Mouse (Mus musculus): Measurements from ENCODE around the gene Cldn34c2.
"Not testable (repeated sequence)": the region's sequence is repeated elsewhere in the genome, so short reads cannot be mapped to it uniquely, and the experiment has no call there.

Cldn34c2 gene

DNA sequence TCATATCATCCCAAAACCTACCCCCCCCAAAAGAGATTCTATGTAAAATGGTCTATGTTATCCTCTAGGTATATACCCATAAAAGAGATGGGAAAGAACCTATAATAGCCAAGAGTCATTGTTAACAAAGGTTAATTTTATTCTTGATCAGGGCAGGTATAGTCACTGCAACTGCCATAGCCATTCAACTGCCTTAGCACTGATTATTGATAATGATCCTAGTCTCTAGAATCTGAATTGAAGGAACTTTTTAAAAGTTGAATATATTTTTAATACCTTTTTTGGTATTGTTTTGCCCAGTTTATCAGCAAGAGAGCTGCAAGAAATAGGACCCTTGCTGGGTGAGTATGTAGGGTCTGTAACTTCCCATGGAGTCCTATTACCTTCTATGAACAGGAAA, at the start of gene Cldn34c2:
Gene Cldn34c2, plus strand, starts transcription at position 301 of the 400 bp plus-strand sequence.
- DNase-seq (ENCODE audit: low read depth, low spot score), result not testable (repeated sequence)

DNA sequence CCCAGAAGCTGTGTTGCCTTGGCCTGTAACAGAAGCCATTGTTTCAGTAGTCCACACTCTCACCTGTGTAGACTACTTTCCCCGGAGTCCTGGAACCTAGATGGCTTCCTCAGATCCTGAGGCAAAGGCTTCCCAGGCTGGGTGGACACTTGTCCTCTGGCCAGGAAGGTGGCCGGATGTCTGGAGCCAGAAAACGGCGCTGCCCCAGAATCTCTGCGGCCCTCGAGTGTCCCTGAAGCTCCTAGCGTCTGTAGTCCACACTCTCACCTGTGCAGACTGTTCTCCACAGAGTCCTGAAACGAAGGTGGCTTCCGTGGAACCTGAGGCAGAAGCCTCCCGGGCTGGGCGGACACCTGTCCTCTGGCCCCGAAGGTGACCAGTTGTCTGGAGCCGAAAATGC, 30.1 kb upstream of the Cldn34c2 start:
- DNase-seq (ENCODE audit: low read depth, low spot score), result not testable (repeated sequence)

GRCm38 (mm10) chrX:123612158-123612828, 30.8 kb downstream of the Cldn34c2 start:
- peak; percentile 1 for DNase-seq (ENCODE audit: low read depth, low spot score)

Measured in ES-CJ7 (cell line).